Mouse (Mus musculus) kidney, embryonic 16.5 days (tissue): Measurements from ENCODE around the gene Elmo2. TPM values are rescaled to one million over a fixed set of nuclear protein-coding genes. Genes with fewer than 3 reads are reported as not detected.

ENCODE experiments used
- ATAC-seq: fragments of 200-750 bp; cut with Nextera tagmentation; 2 replicates; pipeline ENCODE4 v1.8.0; 2017; ENCODE audit warnings: moderate TSS enrichment; ENCODE audit not compliant: low FRiP score, low TSS enrichment
- H3K27ac ChIP-seq: fragments of 300-500 bp; sonication (generic); 2 replicates; pipeline ENCODE4 v1.5.1; 2014; ENCODE audit warnings: low read length
- H3K27me3 ChIP-seq: fragments of 300-500 bp; sonication (generic); 2 replicates; pipeline ENCODE4 v1.6.1; 2014; ENCODE audit warnings: low read length, control low read depth, mixed read lengths; ENCODE audit not compliant: insufficient read depth
- H3K36me3 ChIP-seq: fragments of 300-500 bp; sonication (generic); 2 replicates; pipeline ENCODE4 v1.6.1; 2014; ENCODE audit warnings: low read length, control low read depth, mixed read lengths; ENCODE audit not compliant: insufficient read depth
- H3K4me1 ChIP-seq: fragments of 300-500 bp; sonication (generic); 2 replicates; pipeline ENCODE4 v1.6.1; 2014; ENCODE audit warnings: low read length, control low read depth, mixed read lengths; ENCODE audit not compliant: insufficient read depth
- H3K4me2 ChIP-seq: fragments of 300-500 bp; sonication (generic); replicated peaks from 2 replicates; pipeline ENCODE4 v1.6.1; 2014; ENCODE audit warnings: low read depth, low read length
- H3K4me3 ChIP-seq: fragments of 300-500 bp; sonication (generic); 2 replicates; pipeline ENCODE4 v1.5.1; 2014; ENCODE audit warnings: mild to moderate bottlenecking, low read length
- H3K9ac ChIP-seq: fragments of 300-500 bp; sonication (generic); replicated peaks from 2 replicates; pipeline ENCODE4 v1.6.1; 2014; ENCODE audit warnings: low read length
- H3K9me3 ChIP-seq: fragments of 300-500 bp; sonication (generic); 2 replicates; pipeline ENCODE4 v1.6.1; 2016; ENCODE audit warnings: low read length, control low read depth
- WGBS: fragments of 180-500 bp; shearing (Covaris S2); extraction: QIAGEN DNeasy Blood & Tissue Kit; methylation state at CpG from one replicate; pipeline ENCODE4 v1.1.7; 2014; 5-methylcytosine and 5-hydroxymethylcytosine counted together
- polyA plus RNA-seq: library from polyadenylated mRNA; unstranded; fragments of >200 nt; fragmentation: Nextera tagmentation; extraction: Ambion mirVana; gene quantifications from 2 replicates; pipeline ENCODE4 v1.2.1, GENCODE M21; 2015

The Elmo2 gene
- polyA plus RNA-seq, 1 experiment from 2014 or later = 88.4 TPM

DNA sequence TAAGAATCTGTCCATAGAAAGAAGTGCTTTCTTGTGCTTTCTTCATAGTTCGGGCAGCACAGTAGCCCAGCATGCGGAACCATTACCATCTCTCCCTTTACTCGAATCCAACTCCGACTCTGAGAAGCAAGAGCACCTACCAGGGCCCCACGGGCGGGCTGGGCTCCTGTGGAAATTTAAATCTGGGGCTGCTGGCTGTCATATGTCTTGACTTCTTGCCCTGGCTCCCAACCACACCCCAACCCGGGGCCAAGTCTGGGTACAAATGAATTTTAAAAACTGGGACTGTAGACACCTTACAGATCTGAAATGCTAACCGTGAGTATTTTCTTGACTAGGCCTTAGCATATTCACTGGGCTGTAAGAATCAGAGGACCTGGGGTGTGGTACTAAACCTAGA is 73.0 kb downstream of the Elmo2 start:
- no peak overlapping the region for H3K4me3 ChIP-seq
- H3K4me1 ChIP-seq = peaks cover 17% of the 10 kb centered on the region
- H3K27me3 ChIP-seq = peaks cover 45% of the 10 kb centered on the region
- no peak for ATAC-seq
- WGBS = 80% methylated on average over 8 of the region's 8 CpGs
- no peaks in the 10 kb centered on the region for H3K36me3 ChIP-seq
- no peak overlapping the region for H3K9ac ChIP-seq
- H3K4me2 ChIP-seq = no peak overlapping the region
- no peaks in the 10 kb centered on the region for H3K9me3 ChIP-seq
- no peak overlapping the region for H3K27ac ChIP-seq

DNA sequence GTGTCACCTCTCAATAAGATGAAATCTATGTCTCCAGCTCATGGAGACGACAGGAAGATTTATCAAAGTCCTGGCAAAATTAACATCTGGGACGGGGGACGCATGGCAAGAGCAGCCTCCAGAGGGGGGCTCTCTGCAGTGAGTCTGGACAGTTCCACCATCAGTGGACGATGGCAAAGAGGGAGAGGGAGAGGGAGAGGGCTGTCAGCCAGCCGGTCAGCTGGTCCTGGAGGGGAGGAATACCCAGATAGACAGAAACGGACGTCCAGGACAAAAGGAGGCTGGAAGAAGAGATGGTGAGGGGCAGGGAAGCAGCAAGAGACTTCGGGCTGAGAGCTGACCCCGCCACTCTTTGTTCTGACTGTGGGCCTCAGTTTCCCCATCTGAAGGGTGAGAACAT is 73.5 kb downstream of the Elmo2 start:
- WGBS = 34% methylated on average over 9 of the region's 9 CpGs
- H3K4me1 ChIP-seq = peaks cover 17% of the 10 kb centered on the region

DNA sequence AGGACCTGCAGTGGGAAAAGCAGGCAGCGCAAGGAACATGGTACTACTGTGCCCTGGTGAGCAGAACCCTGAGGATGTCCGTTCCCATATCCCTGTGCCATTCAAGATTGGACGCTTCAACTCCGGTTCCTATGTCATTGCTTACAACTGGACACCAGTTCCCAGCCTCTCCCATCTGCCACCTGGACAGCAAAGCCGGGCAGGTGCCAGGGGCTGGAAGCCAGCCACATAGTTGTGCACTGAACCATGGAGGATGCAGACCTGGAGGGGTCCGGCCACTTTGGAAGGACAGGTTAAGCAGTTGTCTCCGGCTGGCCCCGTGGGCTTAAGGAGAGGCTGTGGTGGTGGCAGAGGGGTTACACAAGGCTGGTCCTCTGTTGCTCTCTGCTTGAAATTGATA is 73.9 kb downstream of the Elmo2 start:
- no peak overlapping the region for H3K27ac ChIP-seq
- H3K27me3 ChIP-seq = peaks cover 50% of the 10 kb centered on the region
- H3K4me2 ChIP-seq = no peak overlapping the region
- H3K9ac ChIP-seq = no peak overlapping the region
- H3K4me3 ChIP-seq = no peak overlapping the region
- H3K4me1 ChIP-seq = peaks cover 17% of the 10 kb centered on the region
- no peaks in the 10 kb centered on the region for H3K36me3 ChIP-seq
- H3K9me3 ChIP-seq = no peaks in the 10 kb centered on the region
- WGBS = 49% methylated on average over 8 of the region's 8 CpGs
- ATAC-seq = no peak

More for the DNA sequence above, 73.5 kb downstream of the Elmo2 start:
- H3K4me2 ChIP-seq = no peak overlapping the region
- no peak overlapping the region for H3K27ac ChIP-seq
- H3K9ac ChIP-seq = no peak overlapping the region
- peaks cover 48% of the 10 kb centered on the region for H3K27me3 ChIP-seq
- H3K4me3 ChIP-seq = no peak overlapping the region
- ATAC-seq = no peak
- no peaks in the 10 kb centered on the region for H3K9me3 ChIP-seq
- H3K36me3 ChIP-seq = no peaks in the 10 kb centered on the region

DNA sequence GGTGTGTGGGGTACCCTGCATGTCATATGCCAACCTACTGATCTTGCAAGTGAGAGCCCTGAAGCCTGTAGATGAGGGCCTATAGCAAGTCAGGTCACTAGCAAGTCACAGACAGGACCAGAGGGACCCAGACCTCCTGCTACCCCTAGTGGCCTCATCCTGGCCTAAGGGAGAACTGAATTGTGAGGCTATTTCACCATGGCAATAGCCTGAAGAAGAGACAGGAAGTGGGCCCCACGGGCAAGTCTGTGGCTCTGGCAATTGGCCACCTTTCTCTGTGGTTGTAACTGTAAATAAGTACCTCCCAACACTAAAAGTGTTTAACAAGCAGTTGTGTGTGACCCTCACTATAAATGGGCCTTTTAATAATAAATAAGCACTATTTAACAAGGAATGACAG is 75.4 kb downstream of the Elmo2 start:
- Histone ChIP-seq H3K9ac (no peak overlapping the region), H3K36me3 (no peaks in the 10 kb centered on the region), H3K27me3 (peaks cover 58% of the 10 kb centered on the region), H3K4me1 (peaks cover 17% of the 10 kb centered on the region), H3K4me2 (no peak overlapping the region), H3K27ac (no peak overlapping the region), H3K9me3 (no peaks in the 10 kb centered on the region), H3K4me3 (no peak overlapping the region)
- no peak for ATAC-seq
- 26% methylated on average over 1 of the region's 1 CpGs for WGBS

DNA sequence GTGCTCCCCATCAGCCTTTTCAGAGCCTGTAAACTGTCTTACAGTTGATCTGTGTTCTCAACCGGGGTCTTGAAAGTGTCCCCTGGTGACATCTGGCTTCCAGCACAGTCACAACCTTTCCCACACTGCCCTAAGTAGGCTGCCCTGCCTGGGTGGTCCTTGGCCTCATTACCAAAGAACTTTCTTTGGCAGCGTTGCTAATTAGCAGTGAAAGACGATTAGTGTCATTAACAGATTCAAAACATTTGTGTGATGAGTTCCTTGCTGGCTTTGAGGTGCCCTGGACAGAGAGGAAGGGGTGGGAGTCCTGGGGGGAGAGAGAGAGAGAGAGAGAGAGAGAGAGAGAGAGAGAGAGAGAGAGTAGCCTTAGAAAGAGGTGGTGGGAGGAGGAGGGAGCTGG is 77.3 kb downstream of the Elmo2 start:
- H3K27ac ChIP-seq = no peak overlapping the region
- ATAC-seq = no peak
- no peaks in the 10 kb centered on the region for H3K36me3 ChIP-seq
- no peak overlapping the region for H3K4me3 ChIP-seq
- no peaks in the 10 kb centered on the region; the same call in 1 of the 2 replicates for H3K9me3 ChIP-seq
- H3K9ac ChIP-seq = no peak overlapping the region
- H3K27me3 ChIP-seq = peaks cover 60% of the 10 kb centered on the region
- WGBS = 21% methylated on average over 3 of the region's 3 CpGs
- peaks cover 7% of the 10 kb centered on the region; the same call in 1 of the 2 replicates for H3K4me1 ChIP-seq
- no peak overlapping the region for H3K4me2 ChIP-seq

DNA sequence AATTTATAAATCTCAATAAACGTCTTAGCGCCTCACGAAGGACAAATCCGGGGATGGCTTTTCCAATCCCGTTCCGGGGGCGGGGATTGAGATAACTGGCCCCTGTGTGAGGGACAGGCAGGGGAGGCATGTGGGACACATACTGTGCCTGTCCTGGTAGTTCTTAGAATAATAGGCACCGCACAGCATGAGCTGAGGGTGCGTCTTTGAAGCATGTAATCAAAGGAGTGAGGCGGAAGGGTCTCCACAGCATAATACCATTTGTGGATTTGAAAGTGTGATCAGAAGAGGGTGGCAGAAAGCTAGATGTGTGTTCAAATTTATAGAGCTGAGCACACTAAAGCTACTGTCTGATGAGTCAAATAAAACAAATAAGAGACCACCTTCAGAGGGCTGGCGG is 79.9 kb downstream of the Elmo2 start:
- WGBS = 19% methylated on average over 11 of the region's 11 CpGs
- Histone ChIP-seq H3K4me2 (no peak overlapping the region), H3K4me1 (peaks cover 8% of the 10 kb centered on the region), H3K27me3 (peaks cover 61% of the 10 kb centered on the region), H3K36me3 (no peaks in the 10 kb centered on the region), H3K27ac (no peak overlapping the region), H3K9ac (no peak overlapping the region), H3K9me3 (no peaks in the 10 kb centered on the region; the same call in 1 of the 2 replicates), H3K4me3 (no peak overlapping the region)
- ATAC-seq = no peak

DNA sequence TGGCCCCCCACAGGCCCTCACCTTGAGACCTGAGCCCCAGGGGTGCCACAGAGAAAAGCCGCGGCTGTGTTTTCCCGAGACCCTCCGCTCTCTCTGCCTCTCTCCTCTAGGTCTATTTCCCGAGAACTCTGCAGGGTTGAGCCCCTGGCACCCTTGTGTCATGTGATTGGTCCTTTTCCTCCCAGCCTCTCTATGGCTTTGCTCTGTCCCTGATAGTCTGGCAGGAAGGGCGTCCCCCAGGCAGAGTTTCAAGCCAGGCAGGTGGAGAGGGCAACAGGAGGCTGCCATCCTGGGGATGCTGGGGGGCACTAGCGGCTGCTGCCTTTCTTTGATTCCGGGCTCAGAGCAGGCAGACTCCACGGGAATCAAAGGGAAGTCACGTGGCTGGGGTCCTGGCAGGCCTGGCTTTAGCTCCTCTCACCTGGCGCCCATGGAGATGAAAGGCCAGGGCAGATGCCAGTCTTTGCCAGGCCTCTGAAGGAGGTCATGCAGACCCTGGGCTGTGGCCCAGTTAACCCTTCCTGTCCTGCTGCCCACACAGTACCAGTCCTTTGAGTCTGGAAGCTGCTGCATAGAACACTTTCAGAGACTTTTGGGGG is 83.1 kb downstream of the Elmo2 start:
- H3K4me1 ChIP-seq = peaks cover 8% of the 10 kb centered on the region
- H3K4me2 ChIP-seq = no peak overlapping the region
- 7% methylated on average over 11 of the region's 11 CpGs for WGBS
- H3K4me3 ChIP-seq = no peak overlapping the region
- no peak for ATAC-seq
- no peaks in the 10 kb centered on the region for H3K36me3 ChIP-seq
- no peak overlapping the region for H3K9ac ChIP-seq
- H3K27ac ChIP-seq = no peak overlapping the region
- no peaks in the 10 kb centered on the region; the same call in 1 of the 2 replicates for H3K9me3 ChIP-seq
- H3K27me3 ChIP-seq = peaks cover 90% of the 10 kb centered on the region

DNA sequence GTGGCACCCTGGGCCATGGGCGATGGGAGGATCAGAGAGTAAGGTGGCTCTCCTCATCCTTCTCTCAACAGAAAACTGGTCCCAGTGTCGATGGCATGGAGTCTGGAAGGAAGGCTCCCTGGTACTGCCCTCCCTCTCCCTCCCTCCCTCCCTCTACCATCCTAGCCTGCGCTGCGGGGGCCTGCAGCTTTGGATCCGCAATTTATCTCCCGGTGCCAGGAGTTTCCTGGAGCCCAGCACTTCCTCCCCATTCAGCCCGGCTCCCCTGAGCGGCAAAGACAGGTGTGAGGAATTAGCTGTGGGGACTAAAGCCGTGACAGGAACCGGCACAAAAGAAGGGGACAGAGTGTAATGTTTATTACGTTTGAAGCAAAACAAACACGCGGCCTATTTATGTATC is 83.7 kb downstream of the Elmo2 start:
- Histone ChIP-seq H3K4me2 (no peak overlapping the region), H3K9me3 (no peaks in the 10 kb centered on the region; the same call in 1 of the 2 replicates), H3K4me1 (peaks cover 8% of the 10 kb centered on the region), H3K27ac (no peak overlapping the region), H3K4me3 (no peak overlapping the region), H3K9ac (no peak overlapping the region), H3K27me3 (peaks cover 92% of the 10 kb centered on the region), H3K36me3 (no peaks in the 10 kb centered on the region)
- ATAC-seq = no peak
- under 1% methylated on average over 11 of the region's 13 CpGs for WGBS

DNA sequence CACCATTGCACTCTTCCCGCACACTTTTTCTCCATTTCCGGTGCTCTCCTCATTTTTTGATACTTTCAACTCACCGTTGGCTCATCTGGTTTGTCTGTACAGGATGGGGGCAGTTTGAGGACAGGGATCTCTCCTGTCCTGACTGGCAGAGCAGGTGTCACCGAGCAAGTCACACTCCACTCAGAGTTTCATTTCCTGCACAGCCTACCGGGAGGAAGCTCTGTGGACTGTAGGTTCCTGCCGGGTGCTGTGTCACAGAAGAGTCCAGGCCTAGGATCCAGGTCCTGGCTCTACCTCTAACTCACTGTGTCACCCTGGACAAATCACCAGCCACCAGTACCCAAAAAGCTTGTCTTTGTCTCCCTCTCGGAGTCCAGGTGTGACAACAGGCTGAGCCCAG is 84.5 kb downstream of the Elmo2 start:
- WGBS = 50% methylated on average over 7 of the region's 7 CpGs
- no peak for ATAC-seq
- no peak overlapping the region for H3K9ac ChIP-seq

DNA sequence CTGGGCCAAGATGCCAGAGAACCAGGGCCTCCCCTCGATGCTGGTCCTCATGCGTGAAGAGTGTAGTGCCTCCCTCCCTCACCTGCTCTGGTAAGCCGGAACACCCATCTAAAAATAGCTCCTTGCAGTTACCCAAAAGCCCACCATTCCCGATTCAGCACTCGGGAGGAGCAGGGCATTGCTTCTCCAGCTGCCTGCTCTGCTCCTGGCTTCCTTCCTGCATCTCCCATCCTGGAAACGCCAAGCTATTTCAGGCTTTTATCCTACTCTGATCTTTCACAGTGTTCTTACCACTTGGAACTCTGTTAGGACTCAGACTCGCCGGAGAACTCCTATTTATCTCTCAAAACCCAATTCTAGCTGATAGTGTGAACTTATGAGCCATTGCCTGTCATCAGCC is 85.9 kb downstream of the Elmo2 start:
- WGBS = 28% methylated on average over 8 of the region's 8 CpGs
- H3K9me3 ChIP-seq = no peaks in the 10 kb centered on the region; the same call in 1 of the 2 replicates
- no peak overlapping the region for H3K4me2 ChIP-seq
- no peak overlapping the region for H3K9ac ChIP-seq
- H3K4me1 ChIP-seq = peaks cover 10% of the 10 kb centered on the region
- no peaks in the 10 kb centered on the region for H3K36me3 ChIP-seq
- no peak overlapping the region for H3K4me3 ChIP-seq
- H3K27me3 ChIP-seq = peaks cover 93% of the 10 kb centered on the region
- ATAC-seq = no peak
- no peak overlapping the region for H3K27ac ChIP-seq

More for the DNA sequence above, 84.5 kb downstream of the Elmo2 start:
- Histone ChIP-seq H3K4me3 (no peak overlapping the region), H3K4me1 (peaks cover 8% of the 10 kb centered on the region), H3K36me3 (no peaks in the 10 kb centered on the region), H3K9me3 (no peaks in the 10 kb centered on the region; the same call in 1 of the 2 replicates), H3K27ac (no peak overlapping the region), H3K4me2 (no peak overlapping the region), H3K27me3 (peaks cover 91% of the 10 kb centered on the region)
